In the genomic region with DNA sequence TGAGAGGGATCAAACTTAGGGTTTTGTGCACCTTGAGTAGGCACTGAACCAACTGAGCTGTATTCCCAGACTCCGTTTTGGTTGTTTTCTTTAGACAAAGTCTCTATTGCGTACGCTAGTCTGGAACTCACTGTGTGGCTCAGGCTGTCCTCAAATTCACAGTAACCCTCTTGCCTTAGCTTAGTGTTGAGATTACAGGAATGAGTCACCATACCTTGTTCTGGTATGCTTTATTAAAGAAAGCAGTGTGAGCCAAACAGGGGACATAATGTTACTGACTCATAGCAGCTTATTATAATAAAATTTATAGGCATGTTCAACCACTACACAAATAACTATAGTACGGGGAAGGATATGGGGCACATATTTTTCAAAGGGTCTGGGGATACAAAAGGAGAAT, we compare ENCODE assay signal across 22 mouse cellular contexts. TPM values are rescaled to one million over a fixed set of nuclear protein-coding genes. Genes with fewer than 3 reads are reported as not detected.
"Had no signal": no experiment of that assay in that cellular context is flagged by ENCODE, and none has a peak within 500 bp of the region (broad histone marks: within the 10 kb centered on the region; RNA-seq: fewer than 3 reads in every experiment).

No protein-coding gene starts in this region.

- H3K36me3 ChIP-seq: midbrain, embryonic 10.5 days; midbrain, embryonic 12.5 days; neural tube, embryonic 12.5 days; stomach, embryonic 15.5 days had no signal

- H3K4me1 ChIP-seq: neural tube, embryonic 12.5 days had no signal

- H3K9me3 ChIP-seq: midbrain, embryonic 10.5 days; midbrain, embryonic 12.5 days; neural tube, embryonic 12.5 days; stomach, embryonic 15.5 days had no signal

- H3K4me3 ChIP-seq: midbrain, embryonic 10.5 days; midbrain, embryonic 12.5 days; neural tube, embryonic 12.5 days; stomach, embryonic 15.5 days had no signal

- H3K4me2 ChIP-seq: lung, embryonic 14.5 days; midbrain, embryonic 12.5 days; neural tube, embryonic 12.5 days; stomach, embryonic 15.5 days had no signal

- H3K27ac ChIP-seq: midbrain, embryonic 10.5 days; midbrain, embryonic 12.5 days; neural tube, embryonic 12.5 days; stomach, embryonic 15.5 days had no signal

- ATAC-seq: midbrain, embryonic 16.5 days had no signal

- H3K27me3 ChIP-seq: midbrain, embryonic 12.5 days; neural tube, embryonic 12.5 days; stomach, embryonic 15.5 days had no signal

- H3K9ac ChIP-seq: lung, embryonic 14.5 days; midbrain, embryonic 12.5 days; neural tube, embryonic 12.5 days; stomach, embryonic 15.5 days had no signal

- DNase-seq: lung, adult 18-20 months; lung, embryonic 14.5 days; lung, postnatal 10 days; lung, postnatal 4 days; midbrain, embryonic 14.5 days; right cerebral cortex, postnatal 14 days; thymus, adult 18-20 months; thymus, postnatal 14 days; thymus, postnatal 36 days had no signal

RNA-seq across cellular contexts. Expression of gene Pax4, which starts 25.1 kb away (rescaled TPM):
- total RNA-seq: megakaryocyte, adult 5-6 weeks; megakaryocyte-erythroid progenitor cell, adult 5-6 weeks; neutrophil, adult 5-6 weeks had no signal
- polyA plus RNA-seq: liver, embryonic 16.5 days; lung, embryonic 14.5 days; lung, embryonic 16.5 days; midbrain, embryonic 12.5 days; midbrain, embryonic 14.5 days; midbrain, embryonic 16.5 days; neural tube, embryonic 12.5 days; neural tube, embryonic 14.5 days; spleen, adult 2 months; thymus, postnatal 0 days had no signal

RNA-seq across cellular contexts. Expression of gene Fscn3, which starts 46.6 kb away (rescaled TPM):
- total RNA-seq: megakaryocyte, adult 5-6 weeks had no signal
- polyA plus RNA-seq: lung, embryonic 14.5 days; midbrain, embryonic 10.5 days; midbrain, embryonic 12.5 days; midbrain, embryonic 14.5 days; neural tube, embryonic 12.5 days; neural tube, embryonic 14.5 days; spleen, adult 2 months; stomach, embryonic 15.5 days had no signal
